Mouse (Mus musculus) embryo, embryonic 11.5 days (tissue): ENCODE measurements around the gene Gm10271.

ENCODE experiments used
- DNase-seq: peaks from one replicate; pipeline ENCODE4 v3.0.0-alpha.2; 2012; ENCODE audit warnings: low read depth, low spot score

The Gm10271 gene

DNA sequence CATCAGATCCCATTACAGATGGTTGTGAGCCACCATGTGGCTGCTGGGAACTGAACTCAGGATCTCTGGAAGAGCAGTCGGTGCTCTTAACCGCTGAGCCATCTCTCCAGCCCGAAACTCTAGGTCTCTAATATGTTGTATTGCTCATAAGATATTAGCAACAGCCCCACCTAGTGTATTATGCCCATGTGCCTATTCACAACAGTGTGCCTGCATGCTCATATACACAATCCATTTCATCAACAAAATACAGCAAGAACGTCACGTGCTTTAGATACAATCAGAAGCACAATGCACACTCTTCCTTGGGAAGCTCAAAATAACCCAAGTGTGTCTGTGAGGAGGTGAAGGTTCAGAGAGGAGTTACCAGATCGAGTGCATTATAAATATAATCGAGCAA is 38.6 kb downstream of the Gm10271 start:
- DNase-seq = no peak

DNA sequence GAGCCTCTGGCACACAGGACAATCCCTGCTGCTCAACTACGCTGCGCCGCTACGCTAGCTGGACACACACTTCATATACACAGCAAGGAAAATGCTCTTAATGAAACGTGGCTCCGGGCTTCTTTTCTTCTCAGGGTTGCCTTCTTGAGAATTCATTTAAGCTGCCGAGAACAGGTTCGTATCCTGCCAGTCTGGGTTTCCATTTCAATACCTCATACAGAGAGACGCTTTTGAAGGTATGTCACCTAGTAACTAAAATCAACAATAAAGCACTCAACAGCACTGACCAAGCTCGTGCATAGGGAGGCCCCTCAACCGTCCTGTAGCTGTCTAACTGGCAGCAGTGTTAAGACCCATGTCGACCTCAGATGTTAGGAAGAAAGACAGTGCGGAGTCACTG is 40.0 kb downstream of the Gm10271 start:
- DNase-seq = no peak

DNA sequence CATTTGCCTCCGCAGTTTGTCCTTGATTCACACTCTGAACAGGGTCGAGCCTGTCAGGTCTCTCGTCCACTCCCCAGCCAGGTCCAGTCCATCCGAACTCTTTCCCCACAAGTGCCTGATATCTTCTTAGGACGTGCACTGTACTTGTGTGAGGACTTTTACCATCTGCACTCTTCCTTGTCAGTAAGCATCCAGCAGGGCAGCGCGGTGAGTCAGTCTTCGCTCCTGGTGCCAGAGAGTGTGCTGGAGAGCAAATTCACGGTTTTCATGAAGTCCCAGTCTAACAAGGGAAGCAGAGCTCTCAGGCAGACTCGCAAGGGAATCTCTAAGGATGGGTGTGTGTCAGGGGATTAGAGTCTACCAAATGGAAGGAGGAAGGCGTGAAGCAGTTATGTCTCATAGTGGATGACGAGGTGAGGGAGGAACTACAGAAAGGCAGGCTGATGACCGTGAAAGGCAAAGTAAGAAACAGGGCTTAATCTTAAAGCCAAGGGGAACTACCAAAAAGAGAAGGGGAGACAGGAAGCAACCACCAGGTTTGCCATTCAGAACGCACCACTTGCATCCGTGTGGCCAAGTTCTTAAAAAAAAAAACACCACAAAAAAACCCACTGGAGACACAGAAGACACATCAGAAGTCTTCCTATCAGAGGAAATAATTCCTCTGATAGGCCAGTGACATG is 40.8 kb downstream of the Gm10271 start:
- no peak for DNase-seq

DNA sequence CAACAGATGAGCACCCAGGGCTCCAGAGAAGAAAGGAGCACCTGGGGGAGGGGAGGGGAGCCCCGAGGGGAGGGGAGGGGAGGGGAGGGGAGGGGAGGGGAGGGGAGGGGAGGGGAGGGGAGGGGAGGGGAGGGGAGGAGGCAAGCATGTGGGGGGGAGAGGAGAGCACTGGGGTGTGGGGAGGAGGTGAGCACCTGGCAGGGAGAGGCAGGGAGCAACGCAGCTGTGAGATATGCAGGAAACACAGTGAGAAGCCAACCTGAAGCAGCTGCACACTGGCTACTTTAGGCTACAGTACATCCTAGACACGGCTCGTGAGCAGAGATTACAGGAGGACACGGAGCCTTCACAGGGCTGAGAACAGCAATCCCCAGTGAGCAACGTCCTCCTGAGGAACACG is 41.5 kb downstream of the Gm10271 start:
- no peak for DNase-seq

DNA sequence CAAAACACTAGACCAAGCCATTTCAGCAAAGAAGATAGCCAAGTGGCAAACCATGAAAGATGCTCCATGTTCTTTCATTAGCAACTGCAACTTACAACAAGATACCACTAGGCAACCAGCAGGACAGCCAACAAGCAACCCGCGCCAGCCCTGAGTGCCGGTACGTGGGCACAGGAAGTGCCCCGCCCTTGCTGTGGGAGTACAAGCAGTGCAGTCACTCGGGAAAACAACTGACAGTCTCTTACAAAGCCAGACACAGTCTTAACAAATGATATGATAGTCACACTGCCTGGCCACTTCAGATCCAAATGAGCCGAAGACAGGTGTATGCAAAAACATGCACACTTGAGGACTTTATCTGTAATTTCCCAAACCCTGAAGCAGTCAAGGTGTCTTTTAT is 41.9 kb downstream of the Gm10271 start:
- no peak for DNase-seq

DNA sequence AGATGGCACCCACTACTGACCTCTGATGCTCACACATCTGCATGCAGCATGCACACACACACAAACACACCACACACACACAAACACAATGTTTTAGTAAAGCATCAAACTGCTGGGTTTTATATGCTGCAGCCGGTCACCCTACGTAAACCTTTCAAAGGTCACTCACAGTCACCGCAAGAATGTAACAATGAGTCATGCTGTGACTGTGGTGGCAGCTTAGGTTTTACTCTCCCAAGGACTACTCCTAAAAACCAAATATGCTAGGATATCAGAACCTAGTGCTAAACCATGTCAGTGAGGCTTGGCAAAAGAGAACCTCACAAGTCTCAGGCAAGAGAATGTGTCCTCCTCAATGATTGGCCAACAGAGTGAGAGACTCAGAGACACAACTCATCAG is 43.6 kb downstream of the Gm10271 start:
- DNase-seq = no peak

DNA sequence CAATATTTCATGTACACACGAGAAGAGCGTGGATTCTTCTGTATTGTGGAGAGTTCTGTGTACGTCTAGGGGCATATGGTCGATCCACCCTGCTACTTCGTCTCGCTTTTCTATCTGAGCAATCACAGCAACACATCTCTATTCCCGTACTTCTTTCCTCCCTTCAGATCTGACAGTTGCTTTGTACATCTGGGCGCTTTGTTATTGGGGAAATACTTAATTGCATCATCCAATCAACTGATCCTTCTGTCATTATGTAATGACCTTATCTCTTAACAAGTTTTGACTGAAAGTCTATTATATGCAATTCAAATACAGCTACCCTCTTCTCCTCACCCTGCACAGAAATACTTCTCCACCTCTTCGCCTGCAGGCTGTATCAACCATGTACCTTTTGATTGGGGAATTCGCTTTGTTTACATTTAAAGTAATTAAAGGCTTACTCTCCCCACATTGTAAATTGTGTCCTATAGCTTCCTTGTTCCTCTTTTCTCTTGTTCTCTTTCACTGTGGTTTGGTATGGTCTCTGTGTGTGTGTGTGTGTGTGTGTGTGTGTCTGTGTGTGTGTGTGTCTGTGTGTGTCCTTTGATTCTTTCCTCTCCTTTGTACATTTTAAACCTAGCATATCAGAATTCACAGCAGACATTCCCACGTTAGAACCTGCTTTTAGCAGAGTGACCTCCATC is 45.8 kb downstream of the Gm10271 start:
- DNase-seq = no peak

DNA sequence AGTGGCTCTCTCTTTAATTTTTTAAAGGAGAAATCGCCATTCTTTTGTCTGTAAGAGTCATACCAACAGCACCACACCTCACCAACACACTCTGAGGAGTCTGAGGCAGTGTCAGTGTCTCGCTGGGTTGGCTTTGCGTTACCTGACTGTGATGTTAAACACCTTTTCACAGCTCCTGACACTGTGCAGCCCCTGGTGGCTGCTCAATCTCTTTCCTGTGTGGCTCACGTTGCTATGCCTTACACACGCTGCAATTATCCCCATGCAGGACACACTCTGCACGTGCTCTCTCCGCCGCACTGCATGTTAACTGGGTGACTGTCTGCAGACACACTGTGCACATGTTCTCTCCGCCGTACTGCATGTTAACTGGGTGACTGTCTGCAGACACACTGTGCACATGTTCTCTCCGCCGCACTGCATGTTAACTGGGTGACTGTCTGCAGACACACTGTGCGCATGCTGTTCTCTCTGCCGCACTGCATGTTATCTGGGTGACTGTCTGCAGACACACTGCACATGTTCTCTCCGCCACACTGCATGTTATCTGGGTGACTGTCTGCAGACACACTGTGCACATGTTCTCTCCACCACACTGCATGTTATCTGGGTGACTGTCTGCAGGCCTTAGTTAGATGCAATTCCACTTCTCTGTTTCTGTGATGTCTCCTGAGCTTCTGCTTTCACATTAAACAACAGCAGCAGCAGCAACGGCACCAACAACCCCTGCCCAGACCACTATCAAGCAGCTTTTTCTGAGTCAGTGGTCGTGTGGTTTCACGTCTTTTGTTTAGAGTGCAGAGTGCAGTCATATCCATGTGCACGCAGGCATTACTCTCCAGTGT is 48.5 kb downstream of the Gm10271 start:
- no peak for DNase-seq

DNA sequence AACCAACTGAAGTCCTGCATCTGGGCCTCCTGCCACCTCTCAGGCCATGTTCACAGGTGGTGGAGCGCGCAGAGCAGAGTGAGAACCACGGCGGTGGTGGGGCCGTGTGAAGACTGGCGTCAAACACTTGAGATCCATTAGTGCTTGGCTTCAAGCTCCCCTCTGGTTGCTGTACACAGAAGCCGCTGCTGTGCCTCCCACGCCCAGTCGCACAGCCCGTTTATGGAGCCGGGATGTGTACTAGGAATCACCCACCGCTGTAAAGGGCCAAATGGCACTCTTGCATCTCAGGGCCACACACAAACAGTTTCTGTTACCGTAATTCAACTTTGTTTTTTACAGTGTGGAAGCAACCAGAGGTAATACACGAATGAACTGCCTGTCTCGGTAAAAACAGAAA is 50.2 kb downstream of the Gm10271 start:
- DNase-seq = no peak

DNA sequence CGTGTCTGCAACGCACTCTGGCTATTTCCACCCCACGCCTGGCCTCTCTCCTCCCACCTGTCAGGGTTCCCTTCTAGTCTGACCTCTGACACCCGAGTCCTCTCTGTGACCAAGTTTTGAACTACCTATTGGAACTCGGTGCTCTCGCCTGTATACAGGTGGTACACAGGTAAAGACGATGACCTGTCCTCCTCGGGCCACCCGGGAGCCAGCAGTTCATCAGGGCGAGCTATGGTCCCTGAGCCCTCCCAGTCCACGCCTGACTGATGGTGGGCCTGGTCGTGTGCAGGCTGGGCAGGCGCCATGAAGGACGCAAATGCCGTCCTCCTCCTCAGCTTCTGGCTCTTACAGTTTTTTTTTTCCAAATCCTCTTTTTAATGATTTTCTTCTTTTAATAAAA is 51.0 kb downstream of the Gm10271 start:
- no peak for DNase-seq

DNA sequence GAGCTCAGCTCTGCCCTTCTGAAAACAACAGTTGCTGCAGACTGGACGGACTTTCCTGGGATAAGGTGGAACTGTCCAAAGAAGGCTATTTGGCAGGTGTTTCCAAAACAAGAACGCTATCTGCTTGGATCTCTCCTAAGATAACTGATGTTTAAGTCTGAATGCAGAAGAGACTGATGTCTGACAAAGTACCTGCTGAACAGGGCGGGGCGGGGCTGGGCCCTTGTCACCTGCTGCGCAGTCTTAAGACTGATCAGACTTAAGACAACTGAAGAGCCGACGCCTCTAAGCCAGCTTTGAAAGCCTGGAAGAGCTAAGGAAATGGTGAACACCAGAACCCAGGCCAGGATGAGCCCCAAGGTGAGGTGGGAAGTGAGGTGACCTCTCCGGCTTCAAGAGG is 51.8 kb downstream of the Gm10271 start:
- DNase-seq = no peak

DNA sequence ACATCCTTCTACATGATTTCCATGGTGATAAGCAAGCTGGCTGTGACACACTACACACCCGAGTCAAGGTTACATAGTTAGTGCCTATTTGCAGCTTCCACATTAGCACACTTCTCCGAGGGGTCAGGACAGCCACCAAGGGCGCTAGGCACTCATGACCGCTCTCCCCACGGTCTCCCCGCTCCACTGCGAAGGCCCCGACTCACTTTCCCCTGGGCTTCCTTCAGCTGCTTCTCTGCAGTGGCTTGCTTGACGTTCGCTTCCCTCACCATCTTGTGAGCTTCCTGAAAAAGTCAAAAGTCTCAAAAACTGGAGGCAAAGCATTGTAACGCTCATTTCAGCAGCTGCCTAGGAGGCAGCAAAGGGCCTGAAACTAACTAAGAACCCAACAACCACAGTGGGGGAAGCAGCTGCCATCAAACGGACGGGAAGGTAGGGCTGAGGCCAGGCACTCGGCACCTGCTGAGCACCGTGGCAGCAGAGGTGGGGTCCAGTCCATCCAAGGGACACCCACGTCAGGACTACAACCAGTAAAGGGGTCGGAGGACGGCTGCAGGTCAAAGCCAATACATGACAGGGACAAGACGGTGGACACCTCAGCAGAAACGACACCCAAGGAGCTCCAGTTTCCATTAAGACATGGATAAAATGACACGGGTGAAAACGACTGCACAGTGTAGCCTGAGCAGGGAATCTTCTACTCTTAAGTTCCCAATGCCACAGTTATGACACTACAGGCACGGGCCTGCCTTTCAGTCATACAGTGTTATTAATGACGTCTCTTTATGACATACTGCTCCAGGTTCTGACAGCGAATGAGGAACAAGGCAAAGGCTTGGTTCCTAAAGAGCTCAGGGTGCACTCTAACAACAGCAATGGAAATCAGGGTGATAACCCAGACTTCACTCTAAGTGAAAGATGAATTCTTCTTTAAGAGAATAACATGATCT is 52.8 kb downstream of the Gm10271 start:
- DNase-seq = no peak

DNA sequence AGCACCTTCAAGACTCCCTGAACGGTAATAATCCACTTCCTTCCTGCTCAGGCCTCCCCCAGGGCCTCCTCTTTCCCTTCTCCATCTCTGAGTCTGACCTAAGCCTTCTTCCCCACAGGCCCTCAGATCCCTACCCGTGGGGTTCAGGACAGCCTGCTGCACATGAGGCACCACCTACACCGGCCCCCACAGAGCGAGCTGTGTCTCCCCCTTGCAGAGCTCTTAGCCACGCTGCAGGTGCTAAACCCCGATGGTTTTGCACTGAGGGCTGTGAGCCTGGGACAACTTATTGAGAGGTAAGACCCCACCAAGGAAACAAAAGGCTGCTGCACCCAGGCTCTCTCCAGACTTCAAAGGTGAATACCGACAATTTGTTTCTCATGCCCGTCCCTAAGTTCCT is 55.8 kb downstream of the Gm10271 start:
- DNase-seq = no peak

DNA sequence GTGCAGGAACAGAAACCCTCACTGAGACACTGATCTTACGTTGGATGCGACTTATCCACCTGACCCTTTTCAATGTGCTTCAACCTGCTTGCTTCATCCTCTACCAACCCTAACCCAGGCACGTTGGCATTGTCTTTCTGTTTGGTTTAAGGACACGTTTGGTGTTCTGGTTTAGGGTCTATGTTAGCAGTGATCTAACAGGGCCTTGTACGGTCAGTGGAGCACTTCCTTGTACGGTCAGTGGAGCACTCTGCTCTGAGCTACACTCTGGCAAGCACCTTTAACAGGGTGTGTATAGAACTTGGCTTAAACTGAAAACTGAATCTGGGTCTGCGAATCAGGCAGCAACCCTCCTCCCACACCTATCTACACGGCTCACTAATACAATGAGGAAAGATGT is 57.1 kb downstream of the Gm10271 start:
- DNase-seq = no peak

DNA sequence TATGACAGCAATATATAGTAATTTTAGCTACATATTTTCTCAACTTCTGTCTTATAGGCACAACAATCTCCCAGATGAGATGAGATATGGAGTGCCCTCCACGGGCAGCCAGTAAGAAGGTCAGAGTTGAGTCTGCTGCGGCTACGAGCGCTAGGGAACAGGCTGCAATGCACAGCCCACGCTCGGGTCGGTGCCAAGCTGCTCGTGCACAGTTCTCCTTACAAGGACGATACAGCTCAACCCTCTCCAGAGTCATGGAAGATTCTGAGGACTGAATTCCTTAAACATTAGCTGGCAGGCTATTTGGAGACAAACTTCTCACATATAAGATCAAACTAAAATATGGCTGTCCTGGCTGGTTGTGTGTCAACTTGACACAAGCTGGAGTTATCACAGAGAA is 57.8 kb downstream of the Gm10271 start:
- no peak for DNase-seq

DNA sequence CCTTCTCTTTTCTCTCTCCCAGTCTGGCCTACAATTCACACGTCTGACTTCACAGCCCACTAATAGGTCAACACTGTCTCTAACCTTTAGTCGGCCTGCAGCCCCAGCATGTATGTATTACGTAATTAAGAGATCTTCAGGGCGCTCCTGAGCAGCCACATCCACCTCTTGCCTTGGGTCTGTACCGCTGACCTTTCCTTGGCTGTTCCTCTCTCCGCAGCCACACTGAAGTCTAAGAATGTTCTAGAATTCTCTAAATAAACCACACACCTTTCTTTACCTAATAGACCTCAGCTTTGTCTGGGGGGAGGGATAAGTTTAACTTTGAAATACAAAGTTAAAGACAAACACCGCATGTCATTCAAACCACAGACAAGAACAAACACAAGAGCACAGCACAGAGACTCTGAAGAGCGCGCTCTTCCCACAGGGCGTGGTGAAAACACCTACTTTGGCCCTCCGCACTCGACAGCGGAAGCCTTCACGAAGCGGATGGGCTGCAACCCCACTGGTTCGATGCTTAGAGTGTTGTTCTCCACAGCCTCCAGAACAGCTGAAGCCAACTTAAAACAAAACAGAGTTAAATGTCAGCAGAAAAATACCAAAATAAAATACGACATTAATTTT is 58.6 kb downstream of the Gm10271 start:
- no peak for DNase-seq

DNA sequence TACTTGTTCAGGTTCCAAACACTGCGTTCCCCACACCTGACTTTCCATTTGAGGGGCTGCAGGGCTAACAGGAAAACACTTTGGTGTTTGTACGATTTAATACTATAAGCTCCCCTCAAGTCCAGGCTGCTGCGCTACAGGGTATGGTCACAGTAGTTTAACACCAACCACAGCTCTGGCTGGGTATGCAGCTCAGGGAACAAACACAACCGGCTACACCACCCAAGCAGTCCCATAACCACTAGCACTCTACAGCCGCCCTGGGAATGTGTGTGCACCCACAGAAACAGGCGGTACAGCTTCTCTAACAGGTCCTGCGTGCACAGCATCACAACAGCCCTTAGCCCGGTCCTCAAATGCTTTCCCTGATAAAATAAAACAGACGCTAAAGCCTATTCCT is 59.6 kb downstream of the Gm10271 start:
- no peak for DNase-seq

DNA sequence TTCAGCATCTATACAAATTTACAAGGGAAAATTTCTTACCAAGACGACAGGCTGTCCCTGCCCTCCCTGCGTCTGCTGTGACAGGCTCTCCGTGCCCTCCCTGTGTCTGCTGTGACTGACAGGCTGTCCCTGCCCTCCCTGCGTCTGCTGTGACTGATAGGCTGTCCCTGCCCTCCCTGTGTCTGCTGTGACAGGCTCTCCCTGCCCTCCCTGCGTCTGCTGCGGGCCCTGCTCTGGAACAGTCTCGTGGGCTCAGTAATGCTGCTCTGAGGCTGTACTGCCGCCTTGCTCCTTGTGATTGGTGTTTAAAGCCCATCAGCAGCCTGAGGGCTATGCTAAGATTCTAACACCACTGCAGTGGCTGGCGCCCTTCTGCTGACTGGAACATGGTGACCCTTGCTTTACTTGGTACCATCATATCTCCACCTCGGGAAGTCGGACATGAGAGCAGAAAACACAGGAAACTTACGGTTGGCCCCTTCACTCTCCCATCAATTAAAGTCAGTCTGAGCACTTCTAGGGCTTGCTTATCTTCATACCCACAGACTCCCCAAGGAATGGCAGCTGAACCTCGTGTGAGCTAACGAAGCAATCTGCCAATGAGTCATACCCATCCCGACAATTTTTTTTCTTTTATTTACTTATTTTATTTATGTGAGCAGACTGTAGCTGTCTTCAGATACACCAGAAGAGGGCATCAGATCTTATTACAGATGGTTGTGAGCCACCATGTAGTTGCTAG is 63.3 kb downstream of the Gm10271 start:
- DNase-seq = no peak
